ENCODE assay signal across 26 mouse cellular contexts in genomic region chr3:58063852-58064549, GRCm38 (mm10).
"Had no signal": no experiment of that assay in that cellular context is flagged by ENCODE, and none has a peak within 500 bp of the region (broad histone marks: within the 10 kb centered on the region; RNA-seq: fewer than 3 reads in every experiment).

No protein-coding gene starts in this region.

- H3K27ac ChIP-seq: heart, adult 2 months; heart, embryonic 13.5 days; heart, embryonic 15.5 days; hindbrain, embryonic 13.5 days; hindbrain, embryonic 15.5 days; hindbrain, postnatal 0 days; kidney, embryonic 15.5 days; kidney, postnatal 0 days; limb, embryonic 13.5 days; limb, embryonic 15.5 days; liver, embryonic 12.5 days; liver, embryonic 14.5 days had no signal

- H3K27me3 ChIP-seq: heart, embryonic 13.5 days; heart, embryonic 15.5 days; hindbrain, embryonic 13.5 days; hindbrain, embryonic 15.5 days; kidney, embryonic 15.5 days; limb, embryonic 13.5 days; limb, embryonic 15.5 days; liver, embryonic 12.5 days had no signal

- H3K9ac ChIP-seq: heart, embryonic 13.5 days; heart, embryonic 15.5 days; hindbrain, embryonic 13.5 days; hindbrain, embryonic 15.5 days; kidney, embryonic 15.5 days; limb, embryonic 13.5 days; limb, embryonic 15.5 days; liver, embryonic 12.5 days; liver, embryonic 14.5 days had no signal

- H3K4me2 ChIP-seq: heart, embryonic 11.5 days; heart, embryonic 13.5 days; heart, embryonic 15.5 days; hindbrain, embryonic 13.5 days; hindbrain, embryonic 15.5 days; kidney, embryonic 15.5 days; limb, embryonic 13.5 days; limb, embryonic 15.5 days; liver, embryonic 12.5 days had no signal

- H3K36me3 ChIP-seq: heart, embryonic 13.5 days; heart, embryonic 15.5 days; hindbrain, embryonic 13.5 days; hindbrain, embryonic 15.5 days; kidney, embryonic 15.5 days; limb, embryonic 13.5 days; limb, embryonic 15.5 days; liver, embryonic 12.5 days had no signal

- H3K4me3 ChIP-seq: heart, adult 2 months; heart, embryonic 13.5 days; heart, embryonic 15.5 days; hindbrain, embryonic 13.5 days; hindbrain, embryonic 15.5 days; kidney, embryonic 15.5 days; limb, embryonic 13.5 days; limb, embryonic 15.5 days; liver, embryonic 12.5 days had no signal

- H3K9me3 ChIP-seq: heart, embryonic 13.5 days; heart, embryonic 15.5 days; hindbrain, embryonic 13.5 days; hindbrain, embryonic 15.5 days; kidney, embryonic 15.5 days; limb, embryonic 13.5 days; limb, embryonic 15.5 days; liver, embryonic 12.5 days had no signal

- DNase-seq: gastrocnemius, postnatal 10 days; heart, adult 11 months; heart, adult 2 months; heart, postnatal 14 days; heart, postnatal 36 days; kidney, adult 11 months; kidney, adult 2 months; kidney, adult 9 months; kidney, postnatal 14 days; kidney, postnatal 36 days; layer of hippocampus, adult 9-11 months; layer of hippocampus, postnatal 36 days; left cerebral cortex, postnatal 4 days had no signal

- H3K4me1 ChIP-seq: heart, embryonic 13.5 days; heart, embryonic 15.5 days; hindbrain, embryonic 13.5 days; hindbrain, embryonic 15.5 days; kidney, embryonic 15.5 days; limb, embryonic 13.5 days; limb, embryonic 15.5 days; liver, embryonic 12.5 days had no signal

- ATAC-seq: hindbrain, postnatal 0 days; intestine, embryonic 16.5 days; liver, embryonic 12.5 days had no signal
